Mouse (Mus musculus): ENCODE results near the gene Neu4.
"Not testable (repeated sequence)": the region's sequence is repeated elsewhere in the genome, so short reads cannot be mapped to it uniquely, and the experiment has no call there.

Neu4 gene

DNA sequence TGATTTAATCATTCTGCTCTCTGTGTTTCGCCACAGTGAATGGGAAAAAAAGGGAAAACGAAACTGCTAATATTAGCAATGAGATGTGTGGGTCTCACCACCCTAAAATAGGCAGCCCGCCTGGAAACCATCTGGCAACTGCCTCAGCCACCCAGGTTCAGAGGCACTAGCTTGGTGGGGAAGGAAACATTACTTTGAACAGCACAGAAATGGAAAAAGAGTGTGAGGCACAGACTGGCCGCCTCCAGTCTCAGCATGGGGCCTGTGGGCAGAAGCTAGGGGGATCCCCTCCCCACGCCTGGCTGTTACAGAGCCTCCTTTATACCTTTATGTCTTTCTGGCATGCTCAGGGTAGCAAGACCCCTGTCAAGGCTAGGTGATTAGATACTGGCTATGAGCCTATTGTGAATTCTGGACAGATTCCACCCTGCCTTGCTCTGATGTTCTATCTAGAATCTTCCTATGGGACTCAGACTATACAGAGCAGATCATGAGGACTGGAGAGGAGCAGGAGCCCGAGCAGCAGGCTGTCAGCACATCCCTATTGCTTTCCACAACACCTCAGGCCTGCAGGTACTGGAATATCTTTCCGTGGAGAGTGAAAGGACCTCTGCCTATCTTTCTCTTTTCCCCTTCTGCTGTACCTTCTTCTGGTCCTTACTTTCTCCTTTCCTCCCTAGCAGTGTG, 33.4 kb downstream of the Neu4 start:
- peak; percentile 68 for DNase-seq (ENCODE audit: low read depth, low spot score)

GRCm38 (mm10) chr1:94054481-94054880, 34.2 kb downstream of the Neu4 start:
- DNase-seq (ENCODE audit: low read depth, low spot score): no peak

DNA sequence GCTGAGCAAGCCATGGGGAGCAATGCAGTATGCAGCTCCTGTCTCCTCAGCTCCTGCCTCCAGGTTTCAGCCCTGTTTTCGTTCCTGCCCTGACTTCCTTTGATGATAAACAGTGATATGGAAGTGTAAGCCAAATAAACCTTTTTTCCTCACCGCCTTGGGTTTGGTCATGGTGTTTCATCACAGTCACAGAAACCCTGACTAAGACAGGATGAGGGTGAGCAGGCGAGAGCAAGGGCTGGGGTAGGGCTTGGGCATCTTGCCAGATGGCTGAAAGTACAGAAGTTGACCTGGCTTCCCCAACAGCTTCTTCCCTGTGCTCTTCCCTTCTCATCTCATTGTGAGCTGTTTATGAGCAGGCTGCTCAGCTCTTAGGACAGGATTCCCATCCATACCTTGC, 35.7 kb downstream of the Neu4 start:
- DNase-seq (ENCODE audit: low read depth, low spot score): peak; percentile 50

DNA sequence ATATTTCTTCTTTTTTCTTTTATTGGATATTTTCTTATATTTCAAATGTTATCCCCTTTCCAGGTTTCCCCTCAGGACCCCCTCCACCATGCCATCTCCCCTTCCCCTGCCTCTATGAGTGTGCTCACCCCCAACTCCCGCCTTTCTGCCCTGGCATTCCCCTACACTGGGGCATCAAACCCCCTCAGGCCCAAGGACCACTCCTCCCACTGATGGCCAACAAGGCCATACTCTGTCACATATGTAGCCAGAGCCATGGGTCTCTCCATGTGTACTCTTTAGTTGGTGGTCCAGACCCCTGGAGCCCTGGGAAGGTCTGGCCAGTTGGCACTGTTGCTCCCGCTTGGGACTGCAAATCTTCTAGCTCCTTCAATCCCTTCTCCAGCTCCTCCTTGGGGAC, 37.1 kb downstream of the Neu4 start:
- DNase-seq (ENCODE audit: low read depth, low spot score): no peak

GRCm38 (mm10) chr1:94058281-94058680, 38.0 kb downstream of the Neu4 start:
- not testable (repeated sequence) for DNase-seq (ENCODE audit: low read depth, low spot score)

GRCm38 (mm10) chr1:94074756-94075155, 54.5 kb downstream of the Neu4 start:
- peak; percentile 54 for DNase-seq (ENCODE audit: low read depth, low spot score)

GRCm38 (mm10) chr1:94076702-94077101, 56.5 kb downstream of the Neu4 start:
- DNase-seq (ENCODE audit: low read depth, low spot score): no peak

Measured in CD4-positive, CD25-positive, alpha-beta regulatory T cell, adult 2 months (primary cell).